Mouse (Mus musculus): ENCODE measurements around the gene Otud4.
A peak's percentile ranks its signal among the peaks of the same experiment; 100 is the strongest.

The Otud4 gene

GRCm38 (mm10) chr8:79639586-79640451, at the start of gene Otud4:
Gene Otud4 (plus strand): TSS chr8:79639618.
- DNase-seq (ENCODE audit: extremely low spot score, low read depth, low spot score) = no peak

GRCm38 (mm10) chr8:79600962-79601361, 38.5 kb upstream of the Otud4 start:
- DNase-seq (ENCODE audit: extremely low spot score, low read depth, low spot score) = no peak

- DNase-seq (ENCODE audit: extremely low spot score, low read depth, low spot score) = peak; percentile 58
Measured at GRCm38 (mm10) chr8:79603204-79603603, 36.2 kb upstream of the Otud4 start.

- DNase-seq (ENCODE audit: extremely low spot score, low read depth, low spot score) = no peak
Measured at GRCm38 (mm10) chr8:79606225-79606624, 33.2 kb upstream of the Otud4 start.

GRCm38 (mm10) chr8:79606751-79607300, 32.6 kb upstream of the Otud4 start:
- DNase-seq (ENCODE audit: extremely low spot score, low read depth, low spot score) = no peak

- DNase-seq (ENCODE audit: extremely low spot score, low read depth, low spot score) = no peak
Measured at GRCm38 (mm10) chr8:79608701-79609100, 30.7 kb upstream of the Otud4 start.

GRCm38 (mm10) chr8:79610268-79610667, 29.1 kb upstream of the Otud4 start:
- DNase-seq (ENCODE audit: extremely low spot score, low read depth, low spot score) = no peak

GRCm38 (mm10) chr8:79612298-79612697, 27.1 kb upstream of the Otud4 start:
- no peak for DNase-seq (ENCODE audit: extremely low spot score, low read depth, low spot score)

- no peak for DNase-seq (ENCODE audit: extremely low spot score, low read depth, low spot score)
Measured at GRCm38 (mm10) chr8:79612965-79613364, 26.5 kb upstream of the Otud4 start.

- DNase-seq (ENCODE audit: extremely low spot score, low read depth, low spot score) = no peak
Measured at GRCm38 (mm10) chr8:79615741-79616350, 23.6 kb upstream of the Otud4 start.

- DNase-seq (ENCODE audit: extremely low spot score, low read depth, low spot score) = no peak
Measured at GRCm38 (mm10) chr8:79618906-79619305, 20.5 kb upstream of the Otud4 start.

- DNase-seq (ENCODE audit: extremely low spot score, low read depth, low spot score) = no peak
Measured at GRCm38 (mm10) chr8:79619353-79619752, 20.1 kb upstream of the Otud4 start.

GRCm38 (mm10) chr8:79620000-79620399, 19.4 kb upstream of the Otud4 start:
- DNase-seq (ENCODE audit: extremely low spot score, low read depth, low spot score) = no peak

- no peak for DNase-seq (ENCODE audit: extremely low spot score, low read depth, low spot score)
Measured at GRCm38 (mm10) chr8:79620489-79621276, 18.7 kb upstream of the Otud4 start.

GRCm38 (mm10) chr8:79622346-79622745, 17.1 kb upstream of the Otud4 start:
- no peak for DNase-seq (ENCODE audit: extremely low spot score, low read depth, low spot score)

GRCm38 (mm10) chr8:79623351-79623750, 16.1 kb upstream of the Otud4 start:
- DNase-seq (ENCODE audit: extremely low spot score, low read depth, low spot score) = no peak

GRCm38 (mm10) chr8:79624416-79624815, 15.0 kb upstream of the Otud4 start:
- DNase-seq (ENCODE audit: extremely low spot score, low read depth, low spot score) = no peak

GRCm38 (mm10) chr8:79626213-79626612, 13.2 kb upstream of the Otud4 start:
- DNase-seq (ENCODE audit: extremely low spot score, low read depth, low spot score) = no peak

GRCm38 (mm10) chr8:79635491-79635890, 3.9 kb upstream of the Otud4 start:
- DNase-seq (ENCODE audit: extremely low spot score, low read depth, low spot score) = no peak

- no peak for DNase-seq (ENCODE audit: extremely low spot score, low read depth, low spot score)
Measured at GRCm38 (mm10) chr8:79636151-79636550, 3.3 kb upstream of the Otud4 start.

GRCm38 (mm10) chr8:79637237-79637636, 2.2 kb upstream of the Otud4 start:
- no peak for DNase-seq (ENCODE audit: extremely low spot score, low read depth, low spot score)
